Mouse (Mus musculus): ENCODE results near the gene Lce1f. TPM values are rescaled to one million over a fixed set of nuclear protein-coding genes. Genes with fewer than 3 reads are reported as not detected.
"Not testable (repeated sequence)": the region's sequence is repeated elsewhere in the genome, so short reads cannot be mapped to it uniquely, and the experiment has no call there.

Lce1f gene
- not detected for total RNA-seq (2021)
- long read RNA-seq, experiment 1: 0 reads
- long read RNA-seq, experiment 2: 0 reads

- intact Hi-C loops (cut with DNase I): no loop called here
- no peak for DNase-seq
These were observed at the start of gene Lce1f for GRCm38 (mm10) chr3:92720250-92720649. Gene Lce1f, minus strand, starts transcription at chr3:92720350.

- intact Hi-C loops (cut with DNase I): no loop called here
- no peak for DNase-seq
These were observed 44.8 kb upstream of the Lce1f start, which contains the start of gene Lce1h for GRCm38 (mm10) chr3:92764965-92765364. Gene Lce1h, minus strand, starts transcription at chr3:92765065.

- DNase-seq: no peak
- intact Hi-C loops (cut with DNase I): no loop called here
These were observed 33.0 kb upstream of the Lce1f start for GRCm38 (mm10) chr3:92753197-92753596.

- intact Hi-C loops (cut with DNase I): no loop called here
These were observed 32.1 kb upstream of the Lce1f start, which contains the start of gene Lce1g for GRCm38 (mm10) chr3:92752238-92752637. Gene Lce1g, minus strand, starts transcription at chr3:92752338.

GRCm38 (mm10) chr3:92738996-92739395, 18.8 kb upstream of the Lce1f start, which contains the start of gene Gm38119:
Gene Gm38119, minus strand, starts transcription at chr3:92739096.
- intact Hi-C loops (cut with DNase I): no loop called here
- DNase-seq: no peak

More at GRCm38 (mm10) chr3:92752238-92752637, 32.1 kb upstream of the Lce1f start, which contains the start of gene Lce1g:
- DNase-seq: no peak

- intact Hi-C loops (cut with DNase I): no loop called here
- DNase-seq: no peak
These were observed 2.5 kb upstream of the Lce1f start for GRCm38 (mm10) chr3:92722631-92723030.

GRCm38 (mm10) chr3:92715122-92715521, 5.0 kb downstream of the Lce1f start:
- intact Hi-C loops (cut with DNase I): no loop called here
- no peak for DNase-seq

- DNase-seq: no peak
- intact Hi-C loops (cut with DNase I): no loop called here
These were observed 11.2 kb downstream of the Lce1f start, which contains the start of gene Lce1e for GRCm38 (mm10) chr3:92708974-92709373. Gene Lce1e, minus strand, starts transcription at chr3:92709074.

- intact Hi-C loops (cut with DNase I): no loop called here
- DNase-seq: no peak
These were observed 25.5 kb downstream of the Lce1f start for GRCm38 (mm10) chr3:92694613-92695012.

GRCm38 (mm10) chr3:92691688-92692087, 28.5 kb downstream of the Lce1f start:
- DNase-seq: no peak
- intact Hi-C loops (cut with DNase I): no loop called here

GRCm38 (mm10) chr3:92689154-92689553, 31.0 kb downstream of the Lce1f start:
- peak; percentile 15 to 27 for DNase-seq
- intact Hi-C loops (cut with DNase I): not testable (repeated sequence)

GRCm38 (mm10) chr3:92687110-92687509, 33.0 kb downstream of the Lce1f start, which contains the start of gene Lce1d:
Gene Lce1d, minus strand, starts transcription at chr3:92687210.
- intact Hi-C loops (cut with DNase I): no loop called here
- no peak for DNase-seq

- intact Hi-C loops (cut with DNase I): no loop called here
- DNase-seq: no peak
These were observed 41.2 kb downstream of the Lce1f start, which contains the start of gene Lce1c for GRCm38 (mm10) chr3:92678947-92679346. Gene Lce1c, plus strand, starts transcription at chr3:92679247.

- intact Hi-C loops (cut with DNase I): no loop called here
- no peak for DNase-seq
These were observed 49.9 kb downstream of the Lce1f start, which contains the start of gene Lce1a2 for GRCm38 (mm10) chr3:92670215-92670614. Gene Lce1a2, minus strand, starts transcription at chr3:92670315.

Other genes with a start within 250 kb of the Lce1f start
- not detected for gene Sprr1a, start 234.5 kb downstream of the Lce1f start, total RNA-seq (2021)
- not detected for gene Sprr4, start 219.9 kb downstream of the Lce1f start, total RNA-seq (2021)
- not detected for gene 2310046K23Rik, start 185.8 kb downstream of the Lce1f start, total RNA-seq (2021)
- gene Ivl, start 146.6 kb downstream of the Lce1f start, total RNA-seq (2021): not detected
- not detected for gene Smcp, start 131.4 kb downstream of the Lce1f start, total RNA-seq (2021)
- gene 2210017I01Rik, start 112.9 kb downstream of the Lce1f start, total RNA-seq (2021): not detected
- not detected for gene Lce6a, start 98.7 kb downstream of the Lce1f start, total RNA-seq (2021)
- gene Lce1a1, start 72.0 kb downstream of the Lce1f start, total RNA-seq (2021): not detected
- gene Lce1b, start 63.4 kb downstream of the Lce1f start, total RNA-seq (2021): not detected
- not detected for gene Lce1a2, start 50.0 kb downstream of the Lce1f start, total RNA-seq (2021)
- gene Lce1c, start 41.1 kb downstream of the Lce1f start, total RNA-seq (2021): not detected
- gene Lce1d, start 33.1 kb downstream of the Lce1f start, total RNA-seq (2021): not detected
- not detected for gene Lce1e, start 11.3 kb downstream of the Lce1f start, total RNA-seq (2021)
- gene Gm38119, start 18.7 kb upstream of the Lce1f start, total RNA-seq (2021): not detected
- not detected for gene Lce1g, start 32.0 kb upstream of the Lce1f start, total RNA-seq (2021)
- not detected for gene Lce1h, start 44.7 kb upstream of the Lce1f start, total RNA-seq (2021)
- not detected for gene Lce1i, start 58.5 kb upstream of the Lce1f start, total RNA-seq (2021)
- gene Lce1j, start 70.2 kb upstream of the Lce1f start, total RNA-seq (2021): not detected
- not detected for gene Lce1k, start 87.5 kb upstream of the Lce1f start, total RNA-seq (2021)
- not detected for gene Kprp, start 106.9 kb upstream of the Lce1f start, total RNA-seq (2021)
- not detected for gene Lce1l, start 130.9 kb upstream of the Lce1f start, total RNA-seq (2021)
- not detected for gene 2310050C09Rik, start 149.9 kb upstream of the Lce1f start, total RNA-seq (2021)
- gene Lce3a, start 205.9 kb upstream of the Lce1f start, total RNA-seq (2021): not detected
- not detected for gene Lce3b, start 212.6 kb upstream of the Lce1f start, total RNA-seq (2021)
- not detected for gene Lce3c, start 224.1 kb upstream of the Lce1f start, total RNA-seq (2021)
- not detected for gene Lce3d, start 237.0 kb upstream of the Lce1f start, total RNA-seq (2021)
- gene Lce3e, start 246.7 kb upstream of the Lce1f start, total RNA-seq (2021): not detected

Data from heart, postnatal 14 days (tissue).